9 mouse cellular contexts compared by ENCODE assay signal in the genomic region with DNA sequence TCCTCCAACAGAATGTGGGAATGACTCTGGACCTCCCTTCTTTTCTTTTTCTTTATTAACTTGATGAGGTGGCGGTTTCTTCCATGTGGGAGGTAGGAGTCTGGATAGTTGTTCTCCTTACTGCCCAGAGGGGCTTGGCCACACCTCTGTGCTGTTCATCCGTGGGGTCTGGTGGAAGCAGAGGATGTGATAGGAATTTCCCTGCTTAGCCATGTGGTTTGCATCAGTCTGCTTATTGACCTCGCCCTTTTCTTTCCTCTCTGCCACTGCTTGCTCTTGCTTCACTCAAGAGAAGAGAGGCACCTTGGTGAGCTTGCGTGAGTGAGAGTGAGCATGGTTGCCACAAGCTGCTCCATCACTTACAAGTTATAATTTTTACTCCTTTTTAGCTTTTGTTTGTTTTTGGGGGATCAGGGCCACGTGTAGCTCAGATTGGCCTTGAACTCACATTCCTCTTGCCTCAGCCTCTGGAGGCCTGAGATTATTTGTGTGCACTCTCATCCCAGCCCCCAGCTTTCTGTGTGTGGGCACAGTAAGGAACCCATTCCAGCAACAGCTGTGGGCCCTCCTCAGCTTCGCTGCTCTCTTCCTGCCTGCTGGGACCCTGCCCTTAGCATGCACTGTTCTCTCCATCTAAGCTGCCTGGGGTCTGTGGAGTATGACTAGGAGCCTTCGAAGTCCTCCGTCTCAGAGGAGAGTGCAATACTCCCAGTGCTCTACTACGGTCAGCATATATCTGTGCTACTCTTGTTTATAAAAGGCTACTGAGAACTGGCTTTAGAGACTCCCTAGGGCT. TPM values are rescaled to one million over a fixed set of nuclear protein-coding genes. Genes with fewer than 3 reads are reported as not detected.
DNase-seq lines count a peak whose midpoint lies in the region; ATAC-seq lines count a peak whose summit lies in the region.
"Had no signal": no experiment of that assay in that cellular context is flagged by ENCODE, and none has a peak within 500 bp of the region (broad histone marks: within the 10 kb centered on the region; RNA-seq: fewer than 3 reads in every experiment).

No protein-coding gene starts in this region.

- H3K4me1 ChIP-seq in heart, embryonic 13.5 days = peaks cover 69% of the 10 kb centered on the region

- H3K27ac ChIP-seq in heart, embryonic 13.5 days (replicated peaks) = peak overlapping the region; percentile 51

- ATAC-seq in heart, embryonic 13.5 days (ENCODE audit: extremely low read depth, insufficient number of reproducible peaks, low FRiP score, low TSS enrichment) = no peak

- no peak overlapping the region for H3K4me3 ChIP-seq in heart, embryonic 13.5 days

- no peaks in the 10 kb centered on the region for H3K36me3 ChIP-seq in heart, embryonic 13.5 days

- H3K9me3 ChIP-seq in heart, embryonic 13.5 days = no peaks in the 10 kb centered on the region

- H3K9ac ChIP-seq in heart, embryonic 13.5 days = no peak overlapping the region

- DNase-seq in heart, adult 9 months (ENCODE audit: low spot score in 2 of 2) = no peak
- peak; percentile 43 for DNase-seq in ovary, adult 18-20 months (ENCODE audit: low spot score)
- no peak for DNase-seq in ovary, postnatal 10 days (ENCODE audit: low spot score)
- DNase-seq in kidney, postnatal 10 days = peak; percentile 57
- DNase-seq in adrenal gland, postnatal 10 days = no peak
- DNase-seq in cerebellum, postnatal 10 days = no peak
- no peak for DNase-seq in B cell, adult 2 months
- DNase-seq: gastrocnemius, postnatal 14 days had no signal

- no peak overlapping the region for H3K4me2 ChIP-seq in heart, embryonic 13.5 days

- no peaks in the 10 kb centered on the region for H3K27me3 ChIP-seq in heart, embryonic 13.5 days (replicated peaks)

- WGBS in heart, embryonic 13.5 days = 48% methylated on average over 9 of the region's 9 CpGs

RNA-seq across cellular contexts. Expression of a gene that starts 31.0 kb away (rescaled TPM):
- 82.0 and 82.4 TPM in 2 replicates for polyA plus RNA-seq in heart, embryonic 13.5 days (2015; fragmentation: Nextera tagmentation; extraction: Ambion mirVana)
- 10 to 100 TPM; 67.7 to 77.8 TPM for total RNA-seq in adrenal gland, postnatal 10 days (2021)

Comparison
In these comparisons a context has a peak if more than half of its experiments do, and no peak if none do; other contexts are left out.
1. DNase-seq: peak in ovary, adult 18-20 months (single experiment) and kidney, postnatal 10 days (single experiment); none in heart, adult 9 months (0 of 2), ovary, postnatal 10 days (single experiment), adrenal gland, postnatal 10 days (single experiment), cerebellum, postnatal 10 days (0 of 2) and B cell, adult 2 months (0 of 2).